Mouse (Mus musculus): Measurements from ENCODE around the gene Adh6a.

GRCm38 (mm10) chr3:138316908-138317472, 3.9 kb downstream of the Adh6a start:
- TF ChIP-seq CTCF (IDR thresholded peaks at IDR 0.05; ENCODE audit: extremely low read depth, insufficient read length, insufficient replicate concordance, low read depth, low read length), result no peak
- no peak for TF ChIP-seq POLR2A (IDR thresholded peaks at IDR 0.05; ENCODE audit: low read depth, low read length)

Data from small intestine, adult 2 months (tissue).